Comparison of ENCODE assay signal across 17 mouse cellular contexts in genomic region chr1:143619760-143620159, GRCm38 (mm10). TPM values are rescaled to one million over a fixed set of nuclear protein-coding genes. Genes with fewer than 3 reads are reported as not detected.
"Had no signal": no experiment of that assay in that cellular context is flagged by ENCODE, and none has a peak within 500 bp of the region (broad histone marks: within the 10 kb centered on the region; RNA-seq: fewer than 3 reads in every experiment).

No protein-coding gene starts in this region.

- H3K27ac ChIP-seq: kidney, postnatal 0 days; limb, embryonic 12.5 days; liver, embryonic 13.5 days; lung, embryonic 15.5 days; macrophage; midbrain, embryonic 12.5 days; stomach, postnatal 0 days had no signal

- H3K4me2 ChIP-seq: limb, embryonic 12.5 days; liver, embryonic 13.5 days; lung, embryonic 15.5 days; midbrain, embryonic 12.5 days had no signal

- DNase-seq: kidney, postnatal 36 days; layer of hippocampus, adult 9-11 months; layer of hippocampus, postnatal 36 days; liver; liver, embryonic 13.5 days; liver, postnatal 0 days; lung, postnatal 14 days; thymus, adult 18-20 months; thymus, postnatal 14 days had no signal

- H3K4me1 ChIP-seq: limb, embryonic 12.5 days; liver, embryonic 13.5 days; lung, embryonic 15.5 days; midbrain, embryonic 12.5 days had no signal

- H3K9me3 ChIP-seq: limb, embryonic 12.5 days; liver, embryonic 13.5 days; lung, embryonic 15.5 days; megakaryocyte, embryonic 14.5 days; midbrain, embryonic 12.5 days had no signal

- H3K9ac ChIP-seq: limb, embryonic 12.5 days; liver, embryonic 13.5 days; liver, postnatal 0 days; lung, embryonic 15.5 days; midbrain, embryonic 12.5 days had no signal

- H3K4me3 ChIP-seq: limb, embryonic 12.5 days; liver, embryonic 13.5 days; lung, embryonic 15.5 days; megakaryocyte, embryonic 14.5 days; midbrain, embryonic 12.5 days had no signal

- H3K27me3 ChIP-seq: limb, embryonic 12.5 days; liver, embryonic 13.5 days; lung, embryonic 15.5 days; megakaryocyte, embryonic 14.5 days; midbrain, embryonic 12.5 days had no signal

- ATAC-seq: liver, postnatal 0 days; midbrain, embryonic 16.5 days had no signal

RNA-seq across cellular contexts. Expression of gene B3galt2, which starts 20.7 kb away (rescaled TPM):
- polyA plus RNA-seq: macrophage had no signal
